8 mouse cellular contexts compared by ENCODE assay signal in the genomic region with DNA sequence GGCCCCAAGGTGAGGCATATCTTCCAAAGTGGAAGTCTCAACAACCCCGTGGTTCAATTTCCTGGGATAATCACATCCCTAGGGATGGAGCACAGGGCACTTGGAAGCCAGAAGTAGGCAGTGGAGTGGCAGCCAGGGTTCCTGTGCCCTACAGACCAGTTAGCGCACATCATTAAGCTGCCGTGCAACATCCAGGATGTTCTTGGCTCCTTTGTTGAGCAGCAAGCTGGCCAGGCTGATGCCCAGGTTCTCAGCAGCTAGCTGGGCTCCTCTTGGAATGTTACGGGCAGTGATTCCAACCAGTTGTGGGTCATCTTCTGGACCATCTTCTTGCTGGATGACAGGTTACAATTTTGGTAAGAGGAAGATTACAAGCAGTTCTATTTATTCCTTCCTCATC. TPM values are rescaled to one million over a fixed set of nuclear protein-coding genes. Genes with fewer than 3 reads are reported as not detected.
A peak's percentile ranks its signal among the peaks of the same experiment; 100 is the strongest.
DNase-seq lines count a peak whose midpoint lies in the region; ATAC-seq and TF ChIP-seq lines count a peak whose summit lies in the region.
"Not testable (repeated sequence)": the region's sequence is repeated elsewhere in the genome, so short reads cannot be mapped to it uniquely, and the experiment has no call there.

No protein-coding gene starts in this region.

- not testable (repeated sequence) for TF ChIP-seq POLR2A in small intestine, adult 2 months (IDR thresholded peaks at IDR 0.05; ENCODE audit: low read depth, low read length)

- H3K4me2 ChIP-seq in embryonic facial prominence, embryonic 12.5 days (replicated peaks), result peak overlapping the region; percentile 78
- H3K4me2 ChIP-seq in forebrain, embryonic 15.5 days (replicated peaks), result peak overlapping the region; percentile 84
- H3K4me2 ChIP-seq in hindbrain, embryonic 12.5 days (replicated peaks), result peak overlapping the region; percentile 80
- peak overlapping the region; percentile 90 for H3K4me2 ChIP-seq in kidney, postnatal 0 days (ENCODE audit: low read length)
- H3K4me2 ChIP-seq in liver, embryonic 14.5 days (ENCODE audit: low read depth), result peak overlapping the region; percentile 98
- H3K4me2 ChIP-seq in midbrain, embryonic 13.5 days (replicated peaks), result peak overlapping the region; percentile 86

- not testable (repeated sequence) for H3ac ChIP-seq in C2C12 (ENCODE audit: control insufficient read depth, insufficient read length, low read depth)

- H3K79me3 ChIP-seq in C2C12 (ENCODE audit: low read depth), result peaks cover 23% of the 10 kb centered on the region

- 34% methylated on average over 4 of the region's 4 CpGs for WGBS in embryonic facial prominence, embryonic 12.5 days
- WGBS in forebrain, embryonic 15.5 days, result 16% methylated on average over 4 of the region's 4 CpGs
- WGBS in hindbrain, embryonic 12.5 days, result 30% methylated on average over 4 of the region's 4 CpGs
- 22% methylated on average over 4 of the region's 4 CpGs for WGBS in kidney, postnatal 0 days
- WGBS in liver, embryonic 14.5 days (ENCODE audit: insufficient replicate concordance), result 27% methylated on average over 4 of the region's 4 CpGs
- WGBS in midbrain, embryonic 13.5 days, result 29% methylated on average over 4 of the region's 4 CpGs
- WGBS in small intestine, adult 2 months, result 28% methylated on average over 4 of the region's 4 CpGs

- peaks cover 15% of the 10 kb centered on the region for H3K4me1 ChIP-seq in embryonic facial prominence, embryonic 12.5 days
- peaks cover 25% of the 10 kb centered on the region for H3K4me1 ChIP-seq in forebrain, embryonic 15.5 days
- H3K4me1 ChIP-seq in hindbrain, embryonic 12.5 days, result peaks cover 17% of the 10 kb centered on the region
- H3K4me1 ChIP-seq in kidney, postnatal 0 days (replicated peaks; ENCODE audit: insufficient read depth, low read length); small intestine, adult 2 months (ENCODE audit: control insufficient read depth, insufficient read depth, insufficient read length, low read length): not testable (repeated sequence)
- peaks cover 14 to 16% of the 10 kb centered on the region in 2 experiments for H3K4me1 ChIP-seq in liver, embryonic 14.5 days (replicated peaks; ENCODE audit: control insufficient read depth in 2 of 2, insufficient read depth in 2 of 2, low read length in 1 of 2)
- H3K4me1 ChIP-seq in midbrain, embryonic 13.5 days (replicated peaks), result peaks cover 25% of the 10 kb centered on the region

- not testable (repeated sequence) for DNase-seq in kidney, postnatal 0 days (ENCODE audit: low spot score); liver, embryonic 14.5 days (ENCODE audit: low read depth in 3 of 3, low spot score in 3 of 3)

- H3K79me2 ChIP-seq in C2C12 (ENCODE audit: control insufficient read depth, insufficient read depth), result peaks cover 34% of the 10 kb centered on the region

- H3K36me3 ChIP-seq in C2C12 (ENCODE audit: control insufficient read depth, insufficient read depth), result peaks cover 62% of the 10 kb centered on the region
- H3K36me3 ChIP-seq in embryonic facial prominence, embryonic 12.5 days, result peaks cover 55% of the 10 kb centered on the region
- H3K36me3 ChIP-seq in forebrain, embryonic 15.5 days, result peaks cover 33% of the 10 kb centered on the region
- peaks cover 49% of the 10 kb centered on the region for H3K36me3 ChIP-seq in hindbrain, embryonic 12.5 days
- H3K36me3 ChIP-seq in kidney, postnatal 0 days (ENCODE audit: insufficient read depth, low read length), result peaks cover 15% of the 10 kb centered on the region; the same call in 1 of the 2 replicates
- peaks cover 83% of the 10 kb centered on the region for H3K36me3 ChIP-seq in liver, embryonic 14.5 days (replicated peaks; ENCODE audit: control insufficient read depth, insufficient read depth, low read depth)
- peaks cover 47% of the 10 kb centered on the region for H3K36me3 ChIP-seq in midbrain, embryonic 13.5 days
- H3K36me3 ChIP-seq in small intestine, adult 2 months (ENCODE audit: control insufficient read depth, insufficient read depth, low read length), result peaks cover 24% of the 10 kb centered on the region

- H3K9me3 ChIP-seq in embryonic facial prominence, embryonic 12.5 days; forebrain, embryonic 15.5 days; hindbrain, embryonic 12.5 days (replicated peaks); kidney, postnatal 0 days (replicated peaks; ENCODE audit: low read length); liver, embryonic 14.5 days (ENCODE audit: control insufficient read depth, low read length); midbrain, embryonic 13.5 days: not testable (repeated sequence)

- ATAC-seq in embryonic facial prominence, embryonic 12.5 days (ENCODE audit: insufficient number of reproducible peaks, insufficient read depth, low FRiP score, low TSS enrichment); forebrain, embryonic 15.5 days (replicated peaks); hindbrain, embryonic 12.5 days (ENCODE audit: low FRiP score); kidney, postnatal 0 days (replicated peaks; ENCODE audit: low FRiP score, low read depth); liver, embryonic 14.5 days (ENCODE audit: insufficient read depth); midbrain, embryonic 13.5 days: not testable (repeated sequence)

- peak overlapping the region; percentile 86 for H3K4me3 ChIP-seq in C2C12 (ENCODE audit: insufficient read depth, poor library complexity, severe bottlenecking)
- H3K4me3 ChIP-seq in embryonic facial prominence, embryonic 12.5 days, result peak overlapping the region; percentile 96
- H3K4me3 ChIP-seq in forebrain, embryonic 15.5 days, result peak overlapping the region; percentile 92
- peak overlapping the region; percentile 71 for H3K4me3 ChIP-seq in hindbrain, embryonic 12.5 days
- H3K4me3 ChIP-seq in kidney, postnatal 0 days (replicated peaks; ENCODE audit: low read depth, low read length), result peak overlapping the region; percentile 85
- peak overlapping the region; percentile 95 to 97 for H3K4me3 ChIP-seq in liver, embryonic 14.5 days (ENCODE audit: insufficient read depth in 1 of 2, low read depth in 2 of 2, low read length in 2 of 2)
- peak overlapping the region; percentile 94 for H3K4me3 ChIP-seq in midbrain, embryonic 13.5 days (replicated peaks)
- H3K4me3 ChIP-seq in small intestine, adult 2 months (ENCODE audit: low read depth, low read length), result peak overlapping the region; percentile 35

- not testable (repeated sequence) for H3K27me3 ChIP-seq in C2C12 (ENCODE audit: control insufficient read depth, insufficient read depth, insufficient read length); embryonic facial prominence, embryonic 12.5 days; forebrain, embryonic 15.5 days; hindbrain, embryonic 12.5 days; kidney, postnatal 0 days (ENCODE audit: insufficient read depth, low read length); liver, embryonic 14.5 days (ENCODE audit: control insufficient read depth, insufficient read depth, low read length); midbrain, embryonic 13.5 days; small intestine, adult 2 months (ENCODE audit: control insufficient read depth, insufficient read depth, low read length)

- peak overlapping the region; percentile 98 for H3K9ac ChIP-seq in embryonic facial prominence, embryonic 12.5 days
- H3K9ac ChIP-seq in forebrain, embryonic 15.5 days (replicated peaks), result peak overlapping the region; percentile 92
- H3K9ac ChIP-seq in hindbrain, embryonic 12.5 days, result peak overlapping the region; percentile 56; the same call in 1 of the 2 replicates
- peak overlapping the region; percentile 88; the same call in 1 of the 2 replicates for H3K9ac ChIP-seq in kidney, postnatal 0 days (ENCODE audit: low read depth, low read length)
- H3K9ac ChIP-seq in liver, embryonic 14.5 days (replicated peaks), result peak overlapping the region; percentile 99
- H3K9ac ChIP-seq in midbrain, embryonic 13.5 days (replicated peaks), result peak overlapping the region; percentile 98

- not testable (repeated sequence) for TF ChIP-seq CTCF in C2C12 (IDR thresholded peaks at IDR 0.05; ENCODE audit: control insufficient read depth, insufficient read depth, insufficient read length); kidney, postnatal 0 days (IDR thresholded peaks at IDR 0.05; ENCODE audit: low read depth); liver, embryonic 14.5 days (IDR thresholded peaks at IDR 0.05; ENCODE audit: low read depth); small intestine, adult 2 months (IDR thresholded peaks at IDR 0.05; ENCODE audit: extremely low read depth, insufficient read length, insufficient replicate concordance, low read depth, low read length)

- not testable (repeated sequence) for H3K27ac ChIP-seq in embryonic facial prominence, embryonic 12.5 days; forebrain, embryonic 15.5 days (replicated peaks); hindbrain, embryonic 12.5 days; kidney, postnatal 0 days; midbrain, embryonic 13.5 days; small intestine, adult 2 months (ENCODE audit: insufficient read depth, low read depth, low read length)
- peak overlapping the region; percentile 97 for H3K27ac ChIP-seq in liver, embryonic 14.5 days

- not testable (repeated sequence) for TF ChIP-seq EP300 in liver, embryonic 14.5 days (IDR thresholded peaks at IDR 0.05; ENCODE audit: low read depth)

RNA-seq across cellular contexts. Expression of a gene that starts 2.0 kb away (rescaled TPM):
- polyA plus RNA-seq in C2C12 (2012; fragmentation: generic; extraction: Trizol), result 347 TPM
- 399 and 416 TPM in 2 replicates for polyA plus RNA-seq in embryonic facial prominence, embryonic 12.5 days (2016; fragmentation: Nextera tagmentation; extraction: Ambion mirVana)
- polyA plus RNA-seq in forebrain, embryonic 15.5 days (2015; fragmentation: Nextera tagmentation; extraction: Ambion mirVana), result 232 and 253 TPM in 2 replicates
- 273 and 290 TPM in 2 replicates for polyA plus RNA-seq in hindbrain, embryonic 12.5 days (2016; fragmentation: Nextera tagmentation; extraction: Ambion mirVana)
- 186 and 205 TPM in 2 replicates for polyA plus RNA-seq in kidney, postnatal 0 days (2015; fragmentation: Nextera tagmentation; extraction: Ambion mirVana)
- 177 and 217 TPM in 2 replicates for polyA plus RNA-seq in liver, embryonic 14.5 days (2012; rRNA removed)
- polyA plus RNA-seq in liver, embryonic 14.5 days (2014; fragmentation: Nextera tagmentation; extraction: Ambion mirVana), result 168 and 190 TPM in 2 replicates
- 193 and 209 TPM in 2 replicates for polyA plus RNA-seq in midbrain, embryonic 13.5 days (2015; fragmentation: Nextera tagmentation; extraction: Ambion mirVana)
- 180 and 255 TPM in 2 replicates for polyA plus RNA-seq in small intestine, adult 2 months (2012; rRNA removed)

RNA-seq across cellular contexts. Expression of a gene that starts 7.5 kb away (rescaled TPM):
- polyA plus RNA-seq in C2C12 (2012; fragmentation: generic; extraction: Trizol), result 59.6 TPM
- 126 TPM in 2 replicates for polyA plus RNA-seq in embryonic facial prominence, embryonic 12.5 days (2016; fragmentation: Nextera tagmentation; extraction: Ambion mirVana)
- polyA plus RNA-seq in forebrain, embryonic 15.5 days (2015; fragmentation: Nextera tagmentation; extraction: Ambion mirVana), result 66.3 and 71.2 TPM in 2 replicates
- polyA plus RNA-seq in hindbrain, embryonic 12.5 days (2016; fragmentation: Nextera tagmentation; extraction: Ambion mirVana), result 99.4 and 103 TPM in 2 replicates
- 88.2 and 95.8 TPM in 2 replicates for polyA plus RNA-seq in kidney, postnatal 0 days (2015; fragmentation: Nextera tagmentation; extraction: Ambion mirVana)
- 837 and 876 TPM in 2 replicates for polyA plus RNA-seq in liver, embryonic 14.5 days (2012; rRNA removed)
- 1,376 and 1,452 TPM in 2 replicates for polyA plus RNA-seq in liver, embryonic 14.5 days (2014; fragmentation: Nextera tagmentation; extraction: Ambion mirVana)
- polyA plus RNA-seq in midbrain, embryonic 13.5 days (2015; fragmentation: Nextera tagmentation; extraction: Ambion mirVana), result 72.3 and 72.9 TPM in 2 replicates
- 37.0 and 44.0 TPM in 2 replicates for polyA plus RNA-seq in small intestine, adult 2 months (2012; rRNA removed)

RNA-seq across cellular contexts. Expression of a gene that starts 10.7 kb away (rescaled TPM):
- polyA plus RNA-seq in C2C12 (2012; fragmentation: generic; extraction: Trizol), result 34.0 TPM
- 37.2 and 39.1 TPM in 2 replicates for polyA plus RNA-seq in embryonic facial prominence, embryonic 12.5 days (2016; fragmentation: Nextera tagmentation; extraction: Ambion mirVana)
- 32.2 and 32.5 TPM in 2 replicates for polyA plus RNA-seq in forebrain, embryonic 15.5 days (2015; fragmentation: Nextera tagmentation; extraction: Ambion mirVana)
- 37.3 and 41.3 TPM in 2 replicates for polyA plus RNA-seq in hindbrain, embryonic 12.5 days (2016; fragmentation: Nextera tagmentation; extraction: Ambion mirVana)
- polyA plus RNA-seq in kidney, postnatal 0 days (2015; fragmentation: Nextera tagmentation; extraction: Ambion mirVana), result 32.2 and 33.6 TPM in 2 replicates
- polyA plus RNA-seq in liver, embryonic 14.5 days (2012; rRNA removed), result 16.4 and 19.5 TPM in 2 replicates
- polyA plus RNA-seq in liver, embryonic 14.5 days (2014; fragmentation: Nextera tagmentation; extraction: Ambion mirVana), result 18.8 and 20.2 TPM in 2 replicates
- 40.8 TPM in 2 replicates for polyA plus RNA-seq in midbrain, embryonic 13.5 days (2015; fragmentation: Nextera tagmentation; extraction: Ambion mirVana)
- 27.7 and 47.4 TPM in 2 replicates for polyA plus RNA-seq in small intestine, adult 2 months (2012; rRNA removed)

RNA-seq across cellular contexts. Expression of a gene that starts 16.4 kb away (rescaled TPM):
- 18.8 TPM for polyA plus RNA-seq in C2C12 (2012; fragmentation: generic; extraction: Trizol)
- 8.5 and 9.4 TPM in 2 replicates for polyA plus RNA-seq in embryonic facial prominence, embryonic 12.5 days (2016; fragmentation: Nextera tagmentation; extraction: Ambion mirVana)
- 21.5 and 24.2 TPM in 2 replicates for polyA plus RNA-seq in forebrain, embryonic 15.5 days (2015; fragmentation: Nextera tagmentation; extraction: Ambion mirVana)
- polyA plus RNA-seq in hindbrain, embryonic 12.5 days (2016; fragmentation: Nextera tagmentation; extraction: Ambion mirVana), result 20.2 and 22.2 TPM in 2 replicates
- 11.6 and 13.0 TPM in 2 replicates for polyA plus RNA-seq in kidney, postnatal 0 days (2015; fragmentation: Nextera tagmentation; extraction: Ambion mirVana)
- 13.0 and 17.3 TPM in 2 replicates for polyA plus RNA-seq in liver, embryonic 14.5 days (2012; rRNA removed)
- polyA plus RNA-seq in liver, embryonic 14.5 days (2014; fragmentation: Nextera tagmentation; extraction: Ambion mirVana), result 7.4 and 8.9 TPM in 2 replicates
- polyA plus RNA-seq in midbrain, embryonic 13.5 days (2015; fragmentation: Nextera tagmentation; extraction: Ambion mirVana), result 23.0 and 27.3 TPM in 2 replicates
- 113 and 257 TPM in 2 replicates for polyA plus RNA-seq in small intestine, adult 2 months (2012; rRNA removed)

RNA-seq across cellular contexts. Expression of a gene that starts 25.0 kb away (rescaled TPM):
- polyA plus RNA-seq in C2C12 (2012; fragmentation: generic; extraction: Trizol), result 26.1 TPM
- polyA plus RNA-seq in embryonic facial prominence, embryonic 12.5 days (2016; fragmentation: Nextera tagmentation; extraction: Ambion mirVana), result 28.3 and 32.4 TPM in 2 replicates
- polyA plus RNA-seq in forebrain, embryonic 15.5 days (2015; fragmentation: Nextera tagmentation; extraction: Ambion mirVana), result 38.4 and 42.3 TPM in 2 replicates
- polyA plus RNA-seq in hindbrain, embryonic 12.5 days (2016; fragmentation: Nextera tagmentation; extraction: Ambion mirVana), result 35.2 and 36.2 TPM in 2 replicates
- 30.3 and 31.1 TPM in 2 replicates for polyA plus RNA-seq in kidney, postnatal 0 days (2015; fragmentation: Nextera tagmentation; extraction: Ambion mirVana)
- polyA plus RNA-seq in liver, embryonic 14.5 days (2012; rRNA removed), result 9.4 and 9.7 TPM in 2 replicates
- polyA plus RNA-seq in liver, embryonic 14.5 days (2014; fragmentation: Nextera tagmentation; extraction: Ambion mirVana), result 11.5 and 12.0 TPM in 2 replicates
- 41.2 and 41.6 TPM in 2 replicates for polyA plus RNA-seq in midbrain, embryonic 13.5 days (2015; fragmentation: Nextera tagmentation; extraction: Ambion mirVana)
- polyA plus RNA-seq in small intestine, adult 2 months (2012; rRNA removed), result 12.4 and 22.3 TPM in 2 replicates

Comparison
In these comparisons a context has a peak if more than half of its experiments do, and no peak if none do; other contexts are left out.
1. H3K4me3 ChIP-seq: peak in every context shown above with its lines; median percentile 96 in embryonic facial prominence, embryonic 12.5 days; 96 in liver, embryonic 14.5 days; 94 in midbrain, embryonic 13.5 days; 92 in forebrain, embryonic 15.5 days; 86 in C2C12; 85 in kidney, postnatal 0 days; 71 in hindbrain, embryonic 12.5 days; 35 in small intestine, adult 2 months.